Mouse (Mus musculus): ENCODE results near the gene Ints13. TPM values are rescaled to one million over a fixed set of nuclear protein-coding genes. Genes with fewer than 3 reads are reported as not detected.

Gene Ints13
- polyA plus RNA-seq, 1 experiment, result 10.4 TPM

DNA sequence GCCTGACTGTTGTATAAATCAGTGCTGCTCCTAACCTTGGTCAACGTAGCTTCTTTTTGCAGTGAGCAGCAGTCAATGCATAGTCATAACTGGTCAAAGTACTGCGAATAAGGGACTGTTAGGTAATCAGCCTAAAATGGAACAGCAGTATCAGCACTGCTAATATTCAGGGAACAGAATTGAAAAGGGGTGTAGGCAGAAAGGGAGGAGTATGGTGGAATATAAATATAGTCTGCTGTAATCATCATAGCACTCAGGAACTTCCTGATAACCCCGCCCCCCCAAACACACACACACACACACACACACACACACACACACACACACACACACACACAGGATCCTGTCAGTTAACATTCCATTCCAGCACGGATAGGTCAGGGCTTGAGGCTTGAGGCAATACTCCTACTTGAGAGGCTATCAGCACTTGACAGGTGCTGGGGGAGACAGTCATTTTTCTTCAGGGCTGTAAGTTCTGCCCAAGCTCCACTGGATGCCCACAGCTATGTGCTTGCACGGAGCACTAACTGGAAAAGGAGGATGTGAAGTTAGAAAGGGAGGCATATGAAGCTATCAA, 32.3 kb downstream of the Ints13 start:
- WGBS, result 75% methylated on average over 5 of the region's 5 CpGs
- DNase-seq (ENCODE audit: low read depth, low spot score), result no peak

DNA sequence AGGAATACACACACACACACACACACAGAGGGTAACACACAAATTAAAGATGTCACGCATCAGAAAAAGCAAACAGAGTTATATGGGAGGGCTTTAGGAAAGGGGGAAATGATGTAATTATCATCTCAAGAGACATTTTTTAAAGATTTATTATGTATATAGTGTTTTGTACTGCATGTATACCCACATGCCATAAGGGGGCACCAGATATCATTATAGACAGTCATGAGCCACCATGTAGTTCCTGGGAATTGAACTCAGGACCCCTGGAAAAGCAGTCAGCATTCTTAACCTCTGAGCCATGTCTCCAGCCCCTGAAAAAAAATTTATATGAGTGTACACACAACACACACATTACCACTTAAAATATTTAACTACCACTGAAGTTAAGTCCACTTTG, 33.0 kb downstream of the Ints13 start:
- no peak for DNase-seq (ENCODE audit: low read depth, low spot score)
- 87% methylated on average over 1 of the region's 1 CpGs for whole genome bisulfite sequencing

DNA sequence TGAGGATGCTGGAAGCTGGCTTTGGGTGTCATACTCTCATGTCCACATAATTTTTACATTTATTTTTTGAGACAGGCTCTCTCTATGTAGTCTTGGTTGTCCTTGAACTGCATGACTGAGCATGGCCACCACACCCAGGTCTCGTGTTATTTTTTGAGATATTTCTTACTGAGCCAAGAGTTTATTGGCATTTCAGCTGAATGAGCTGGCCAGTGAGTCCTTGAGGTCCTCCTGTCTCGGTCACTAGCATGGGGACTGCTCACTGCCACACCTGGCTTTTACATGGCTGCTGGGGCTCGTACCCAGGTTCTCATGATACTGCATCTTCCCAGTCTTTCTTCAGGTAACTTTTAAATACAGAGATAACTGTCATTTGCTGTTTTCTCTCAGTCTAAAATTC, 37.2 kb downstream of the Ints13 start:
- 57% methylated on average over 3 of the region's 3 CpGs for WGBS
- no peak for DNase-seq (ENCODE audit: low read depth, low spot score)

DNA sequence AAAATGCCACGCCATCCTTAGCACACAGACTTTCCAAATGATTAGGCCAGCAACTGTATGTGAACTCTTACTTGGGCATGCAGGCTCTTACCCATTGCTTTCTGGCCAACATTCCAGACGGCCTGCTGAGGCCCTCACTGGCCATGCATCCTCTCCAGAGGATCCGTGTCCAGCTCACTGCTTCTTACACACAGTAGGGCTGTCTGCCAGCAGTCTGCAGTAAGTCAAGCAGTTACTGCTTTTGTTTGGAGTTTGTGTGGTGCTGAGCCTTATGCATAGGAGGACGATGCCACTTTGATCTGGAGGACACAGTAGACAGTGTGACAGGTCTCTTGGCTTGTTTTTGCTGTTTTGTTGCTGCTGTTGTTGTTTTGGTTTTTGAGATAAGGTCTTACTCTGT, 39.0 kb downstream of the Ints13 start:
- WGBS, result 68% methylated on average over 4 of the region's 4 CpGs
- no peak for DNase-seq (ENCODE audit: low read depth, low spot score)

DNA sequence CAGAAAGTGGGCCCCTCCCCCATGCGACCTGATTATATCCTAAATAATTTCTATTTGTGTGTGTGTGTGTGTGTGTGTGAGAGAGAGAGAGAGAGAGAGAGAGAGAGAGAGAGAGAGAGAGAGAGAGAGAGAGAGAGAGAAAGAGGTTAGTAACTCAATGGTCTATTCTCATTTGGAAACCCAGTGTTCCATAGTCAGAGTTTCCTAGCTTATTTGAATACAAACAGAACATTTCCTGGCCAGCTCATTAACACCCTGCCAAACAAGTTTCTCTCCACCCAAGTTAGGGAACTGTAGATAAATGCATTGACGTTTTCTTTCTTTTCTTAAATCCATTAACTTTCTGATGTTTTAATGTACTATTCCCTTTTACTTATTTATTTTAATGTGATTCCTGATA, 39.6 kb downstream of the Ints13 start:
- 52% methylated on average over 2 of the region's 2 CpGs for WGBS

DNA sequence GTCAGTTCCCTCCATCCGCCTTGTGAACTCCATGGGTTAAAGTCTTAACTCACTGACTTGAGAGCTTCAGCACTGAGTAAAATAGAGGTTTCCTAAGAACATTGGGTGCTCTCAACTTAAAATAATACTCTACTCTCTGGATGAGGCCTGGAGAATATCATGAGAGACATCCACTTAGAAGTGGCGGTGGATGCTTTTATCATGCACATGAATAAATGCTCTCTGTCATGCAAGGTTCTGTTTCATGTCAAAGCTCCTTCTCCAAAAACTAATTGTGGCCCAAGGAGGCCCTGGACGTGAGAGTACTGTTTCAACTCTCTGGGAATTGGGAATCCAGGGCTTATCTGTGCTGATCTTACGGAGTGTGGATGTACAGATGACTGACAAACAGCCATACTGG, 40.5 kb downstream of the Ints13 start:
- no peak for DNase-seq (ENCODE audit: low read depth, low spot score)
- WGBS, result 85% methylated on average over 4 of the region's 4 CpGs

More for the DNA sequence above, 39.6 kb downstream of the Ints13 start:
- no peak for DNase-seq (ENCODE audit: low read depth, low spot score)

DNA sequence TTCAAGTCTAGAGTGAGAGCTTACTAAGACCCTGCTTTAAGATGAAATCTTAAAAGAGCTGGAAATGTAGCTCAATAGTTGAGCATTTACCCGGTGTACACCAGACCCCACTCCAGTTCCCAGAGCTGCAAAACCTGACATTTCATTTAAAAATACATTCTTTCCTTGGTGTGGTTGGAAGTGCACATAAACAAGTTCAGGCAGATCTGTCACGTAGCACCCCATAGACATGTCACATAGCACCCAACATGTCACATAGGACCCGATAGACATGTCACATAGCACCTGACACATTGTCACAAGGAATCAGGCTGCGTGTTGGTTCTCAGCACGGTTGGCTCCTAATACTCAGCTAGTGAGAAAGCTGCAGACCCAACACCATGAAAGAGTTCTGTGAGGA, 42.1 kb downstream of the Ints13 start:
- WGBS, result 96% methylated on average over 5 of the region's 5 CpGs

DNA sequence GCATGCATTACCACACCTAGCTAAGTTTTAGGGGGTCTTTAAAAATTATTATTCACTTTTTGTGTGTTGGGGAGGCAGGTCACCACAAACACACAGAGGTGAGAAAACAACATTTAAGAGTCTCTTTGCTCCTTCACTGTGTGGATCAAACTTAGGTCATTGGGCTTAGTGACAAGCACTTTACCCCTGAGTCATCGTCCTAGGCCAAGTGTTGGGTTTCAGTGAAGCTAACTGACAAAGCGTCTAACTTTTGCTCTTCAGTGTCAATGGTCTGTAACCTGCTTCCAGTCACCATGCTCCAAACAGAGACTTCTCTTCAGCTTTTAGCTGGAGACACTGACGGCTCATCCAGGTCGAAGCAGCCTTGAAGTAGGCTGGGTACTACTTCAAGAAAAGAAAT, 44.5 kb downstream of the Ints13 start:
- DNase-seq (ENCODE audit: low read depth, low spot score), result no peak
- 92% methylated on average over 4 of the region's 4 CpGs for WGBS

More for the DNA sequence above, 42.1 kb downstream of the Ints13 start:
- DNase-seq (ENCODE audit: low read depth, low spot score), result no peak

DNA sequence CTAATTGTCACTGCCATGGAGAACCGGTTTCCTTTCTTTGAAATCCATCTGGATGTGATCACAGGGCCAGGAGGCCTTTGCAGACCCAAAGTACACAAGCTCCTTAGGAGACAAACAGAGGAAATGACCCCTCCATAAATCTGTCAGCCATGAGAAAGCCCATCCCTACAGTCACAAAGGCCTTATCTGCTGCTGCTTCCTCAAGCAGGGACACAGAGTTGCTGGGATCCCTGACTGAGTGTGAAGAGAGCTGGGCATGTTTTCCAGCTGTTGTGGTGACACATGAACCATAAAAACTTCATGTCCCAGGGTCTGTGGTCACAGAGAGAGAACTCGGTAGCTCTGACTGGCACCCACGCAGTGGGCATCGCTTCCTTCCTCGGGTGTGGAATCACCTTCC, 46.9 kb downstream of the Ints13 start:
- 20% methylated on average over 5 of the region's 5 CpGs for WGBS

DNA sequence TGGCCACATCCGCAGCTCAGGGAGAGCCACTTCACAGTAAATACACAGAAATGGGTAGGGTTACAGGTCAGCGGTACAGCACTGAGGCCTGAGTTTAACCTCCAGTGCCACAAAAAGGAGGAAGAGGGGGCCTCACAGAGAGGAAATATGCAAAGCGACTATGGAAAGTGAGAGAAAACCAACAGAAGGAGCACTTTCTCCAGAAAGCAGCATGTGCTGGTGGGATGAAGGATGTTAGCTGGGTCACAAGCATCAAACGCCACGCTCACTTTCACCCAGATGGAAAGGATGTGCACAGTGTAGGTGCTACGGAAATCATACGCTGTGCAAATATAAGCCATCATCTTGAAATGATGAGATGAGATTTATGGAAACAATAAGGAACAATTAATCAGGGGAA, 47.3 kb downstream of the Ints13 start:
- WGBS, result 52% methylated on average over 7 of the region's 7 CpGs

More for the DNA sequence above, 46.9 kb downstream of the Ints13 start:
- DNase-seq (ENCODE audit: low read depth, low spot score), result no peak

DNA sequence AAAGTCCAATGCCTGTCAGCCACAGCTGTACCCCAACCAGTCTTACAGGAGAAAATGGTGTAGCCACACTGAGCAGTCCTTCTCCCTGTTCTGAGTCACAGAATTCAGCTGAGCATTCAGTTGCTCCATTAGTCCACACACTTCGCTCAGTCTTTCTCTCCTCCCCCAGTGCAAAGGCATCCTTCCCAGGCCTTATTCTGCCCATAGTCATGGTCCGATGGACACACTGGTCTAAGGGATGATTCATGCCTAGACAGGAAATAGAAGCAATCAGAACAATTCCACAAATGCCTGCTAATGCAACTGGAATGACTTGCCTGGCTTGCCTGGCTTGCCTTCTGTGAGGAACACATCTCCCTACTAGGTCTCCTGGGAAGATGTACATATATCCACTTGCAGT, 50.1 kb downstream of the Ints13 start:
- DNase-seq (ENCODE audit: low read depth, low spot score), result no peak
- 84% methylated on average over 2 of the region's 2 CpGs for WGBS

More for the DNA sequence above, 47.3 kb downstream of the Ints13 start:
- DNase-seq (ENCODE audit: low read depth, low spot score), result no peak

DNA sequence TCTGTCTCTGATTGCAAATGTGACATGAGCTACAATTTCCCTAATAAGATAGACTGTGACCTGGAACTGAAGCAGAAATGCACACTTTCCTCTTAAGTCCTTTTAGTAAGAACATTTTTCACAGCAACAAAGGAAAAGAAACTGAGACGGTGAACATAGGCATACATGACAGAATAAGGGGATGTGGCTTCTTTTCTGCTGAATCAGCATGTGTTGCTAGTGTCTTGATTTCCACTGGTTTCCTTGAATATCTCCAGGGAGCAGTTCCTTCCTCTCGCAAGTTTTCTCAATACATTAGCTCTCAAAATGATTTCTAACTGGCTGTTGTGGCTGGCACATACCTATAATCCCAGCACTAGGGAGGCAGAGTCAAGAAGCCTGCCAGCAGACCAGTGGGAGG, 52.1 kb downstream of the Ints13 start:
- WGBS, result 80% methylated on average over 2 of the region's 2 CpGs
- DNase-seq (ENCODE audit: low read depth, low spot score), result no peak

DNA sequence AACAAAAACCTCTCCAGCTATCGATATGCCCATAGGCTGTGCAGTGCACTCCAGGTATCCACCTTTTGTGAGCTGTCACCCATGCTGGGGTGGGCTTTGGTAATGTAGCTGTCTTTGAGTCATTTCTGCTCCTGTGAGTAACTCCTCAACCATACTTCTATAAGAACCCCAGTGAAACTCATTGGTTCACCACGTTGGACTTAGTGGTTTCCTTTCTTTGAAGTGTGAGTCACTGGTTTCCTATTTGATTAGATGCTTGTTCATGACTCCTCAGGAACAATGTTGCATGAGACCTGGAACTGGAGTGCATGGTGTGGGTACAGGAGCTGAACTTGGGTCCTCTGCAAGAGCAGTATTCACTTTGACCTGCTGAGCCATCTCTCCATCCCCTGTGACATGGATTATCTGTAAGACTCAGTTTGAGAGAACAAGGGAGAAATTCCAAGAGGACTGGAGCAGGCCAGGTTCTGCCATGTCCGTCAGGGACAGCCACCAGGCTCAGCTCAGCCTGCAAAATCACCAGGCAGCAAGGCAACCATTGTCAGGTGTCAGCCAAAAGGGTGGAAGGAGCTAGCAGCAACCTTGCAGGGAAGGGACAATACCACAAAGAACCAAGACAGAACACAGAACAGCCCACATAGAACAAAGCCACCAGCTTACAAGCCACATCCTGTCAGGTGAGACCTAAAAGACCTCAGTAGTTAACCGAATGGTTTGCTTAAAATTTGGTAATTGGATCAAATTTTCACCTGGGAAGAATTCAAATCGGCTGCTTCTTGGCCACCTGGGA, 56.0 kb downstream of the Ints13 start:
- 76% methylated on average over 5 of the region's 5 CpGs for WGBS
- no peak for DNase-seq (ENCODE audit: low read depth, low spot score)

DNA sequence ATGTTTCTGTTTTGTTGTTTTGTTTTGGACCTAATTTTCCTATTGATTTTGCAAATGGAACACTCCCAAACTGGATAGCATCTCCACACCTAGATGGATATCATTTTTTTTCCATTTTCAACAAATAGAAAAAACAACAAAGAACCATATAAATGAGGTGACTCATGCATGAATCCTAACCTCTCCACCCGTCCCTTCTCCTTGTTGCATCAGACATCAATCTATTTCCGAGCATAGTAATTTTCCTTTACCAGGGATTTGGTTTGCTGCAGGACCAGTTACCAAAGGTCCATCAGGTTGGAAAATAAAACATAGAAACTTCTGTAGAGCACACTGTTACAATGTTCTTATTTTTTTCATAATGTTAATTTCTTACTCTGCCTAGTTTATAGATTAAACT, 58.6 kb downstream of the Ints13 start:
- WGBS, result 60% methylated on average over 2 of the region's 2 CpGs
- DNase-seq (ENCODE audit: low read depth, low spot score), result no peak

DNA sequence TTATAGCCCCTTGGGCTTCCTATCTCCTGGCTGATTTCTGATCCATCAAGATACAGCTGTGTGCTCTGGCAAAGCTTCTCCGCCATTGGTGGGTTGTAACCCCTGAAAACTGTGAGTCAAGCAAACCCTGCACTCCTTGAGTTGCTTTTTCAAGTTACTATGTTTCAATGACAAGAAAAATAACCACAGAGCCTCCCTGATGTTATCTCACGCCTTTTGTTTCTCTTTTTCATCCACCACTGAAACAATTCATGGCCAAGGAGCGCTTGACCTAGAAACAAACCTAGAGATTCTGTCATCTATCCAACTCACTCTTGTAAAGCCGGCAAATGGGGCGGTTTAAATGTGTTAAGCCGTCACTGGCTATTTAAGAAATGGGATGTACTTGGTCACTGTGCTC, 61.7 kb downstream of the Ints13 start:
- 37% methylated on average over 6 of the region's 6 CpGs for WGBS
- DNase-seq (ENCODE audit: low read depth, low spot score), result no peak

DNA sequence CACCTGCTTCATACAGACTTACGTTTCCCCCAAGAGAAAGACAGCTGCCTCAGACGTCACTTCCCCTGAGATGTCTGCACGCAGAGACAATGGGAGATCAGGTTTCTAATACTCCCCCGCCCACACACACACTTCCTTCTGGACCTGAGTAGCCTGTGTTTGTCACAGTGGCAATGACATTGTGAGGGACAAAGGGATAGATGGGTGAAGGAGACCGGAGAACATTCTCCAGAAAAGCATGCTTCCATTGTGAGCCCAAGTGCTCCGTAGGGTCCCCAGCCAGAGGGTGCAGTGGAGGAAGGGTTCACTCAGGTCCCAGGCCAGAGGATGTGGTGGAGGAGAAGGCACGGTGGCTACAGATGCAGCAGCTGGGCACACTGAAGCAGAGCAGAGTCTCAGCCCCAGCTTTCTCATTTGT, 63.1 kb downstream of the Ints13 start:
- WGBS, result 66% methylated on average over 7 of the region's 7 CpGs
- DNase-seq (ENCODE audit: low read depth, low spot score), result no peak

DNA sequence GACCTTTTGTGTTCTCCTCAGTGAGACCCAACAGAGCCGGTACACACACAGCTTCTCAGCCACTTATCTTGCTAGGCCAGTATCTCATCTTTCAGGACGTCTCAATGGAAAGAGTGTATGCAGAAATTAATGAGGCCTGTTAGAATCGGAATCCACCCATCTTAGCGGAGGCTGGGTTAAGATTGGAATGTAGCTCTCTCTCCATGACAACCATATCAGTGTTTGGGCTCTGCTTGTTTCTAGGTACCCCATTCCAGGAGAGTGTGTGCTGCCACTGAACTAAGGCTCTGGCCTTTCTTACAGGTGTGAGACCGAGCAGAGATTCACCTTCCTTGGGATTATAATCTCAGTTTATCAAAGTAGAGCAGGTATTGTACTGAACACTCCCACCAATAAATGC, 63.7 kb downstream of the Ints13 start:
- 73% methylated on average over 5 of the region's 5 CpGs for WGBS
- no peak for DNase-seq (ENCODE audit: low read depth, low spot score)

DNA sequence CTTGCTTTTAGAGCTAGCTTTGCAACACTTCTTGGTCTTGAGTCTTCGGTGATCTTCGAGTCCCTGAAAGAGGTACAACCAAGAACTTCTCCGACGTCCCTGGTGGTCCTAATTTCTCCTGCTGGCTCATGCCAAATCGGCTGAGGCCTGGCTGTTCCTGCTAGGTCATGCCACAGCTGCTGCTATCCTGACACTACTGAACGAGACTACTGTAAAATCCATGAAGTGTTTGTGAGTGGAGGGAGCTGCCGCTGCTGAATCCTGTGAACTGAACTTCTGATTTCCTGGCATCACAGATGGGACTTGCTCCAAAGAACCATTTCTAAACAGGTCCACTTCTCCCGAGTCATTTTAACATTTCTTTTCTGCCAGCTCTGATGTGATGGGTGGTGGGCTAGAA, 64.3 kb downstream of the Ints13 start:
- 87% methylated on average over 8 of the region's 8 CpGs for WGBS

DNA sequence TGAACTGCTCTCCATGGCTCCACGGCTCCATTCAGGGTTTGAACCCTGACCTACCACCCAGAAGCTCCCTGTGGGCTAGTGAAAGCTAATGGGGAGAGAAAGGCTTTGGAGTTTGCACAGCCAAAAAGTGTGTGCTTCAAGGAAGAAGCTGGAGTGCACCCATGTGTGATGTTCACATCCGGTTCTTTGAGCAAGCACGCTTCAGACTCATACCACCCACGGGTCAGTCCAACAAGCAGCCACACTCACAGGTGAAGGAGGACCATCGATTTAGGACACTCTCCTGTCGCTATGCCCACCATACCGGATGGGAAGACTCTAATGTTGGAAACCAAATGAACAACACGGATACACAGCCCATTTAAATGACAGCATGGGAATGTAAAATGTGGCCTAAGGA, 66.1 kb downstream of the Ints13 start:
- DNase-seq (ENCODE audit: low read depth, low spot score), result no peak
- 89% methylated on average over 8 of the region's 8 CpGs for WGBS

More for the DNA sequence above, 64.3 kb downstream of the Ints13 start:
- no peak for DNase-seq (ENCODE audit: low read depth, low spot score)

DNA sequence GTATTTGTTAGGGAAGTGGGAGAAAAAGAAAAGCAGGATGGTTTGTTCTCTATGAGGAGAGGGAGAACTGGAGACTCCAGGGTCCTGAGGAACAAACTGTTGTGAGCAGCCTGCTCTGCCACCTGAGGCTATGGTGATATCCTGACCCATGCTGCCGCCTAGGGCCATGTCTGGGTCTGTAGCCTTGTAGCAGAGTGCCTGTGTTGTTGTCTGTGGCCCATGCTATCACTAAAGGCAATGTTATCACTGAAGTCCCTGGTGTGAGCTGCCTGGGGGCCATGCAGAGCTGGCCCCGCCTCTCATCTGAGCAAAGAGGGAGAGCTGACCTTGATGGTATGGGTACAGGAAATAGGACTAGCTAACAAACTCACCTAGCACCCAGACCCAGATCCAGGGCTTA, 67.7 kb downstream of the Ints13 start:
- 91% methylated on average over 2 of the region's 2 CpGs for WGBS
- no peak for DNase-seq (ENCODE audit: low read depth, low spot score)

DNA sequence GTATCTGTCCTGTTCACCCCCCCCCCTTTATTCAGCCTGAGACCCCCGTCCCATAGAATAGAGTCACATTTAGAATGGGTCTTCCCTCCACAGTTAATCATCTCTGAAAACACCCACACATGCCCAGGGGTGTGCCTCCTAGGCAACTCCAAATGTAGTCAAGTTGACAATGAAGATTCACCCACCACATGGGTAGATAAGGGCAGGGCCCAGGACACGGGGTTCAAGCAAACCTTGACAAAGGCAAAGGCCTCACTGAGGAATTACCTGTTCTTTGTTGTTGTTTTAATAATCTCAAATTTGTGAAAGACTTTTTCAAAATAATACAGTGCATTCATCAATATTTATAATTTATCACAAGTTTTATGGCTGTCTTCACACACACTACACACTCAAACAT, 73.2 kb downstream of the Ints13 start:
- no peak for DNase-seq (ENCODE audit: low read depth, low spot score)
- 72% methylated on average over 2 of the region's 2 CpGs for WGBS

Measured in large intestine, adult 2 months (tissue).